Mouse (Mus musculus): Measurements from ENCODE around the gene B3gnt3. TPM values are rescaled to one million over a fixed set of nuclear protein-coding genes. Genes with fewer than 3 reads are reported as not detected.

B3gnt3 gene
- total and polyA plus RNA-seq, 3 experiments = 6.1 to 8.6 (median 6.4) TPM

- TF ChIP-seq EP300 (IDR thresholded peaks at IDR 0.05; ENCODE audit: insufficient read depth, low read depth, low read length) (no peak), CTCF (IDR thresholded peaks at IDR 0.05) (no peak), POLR2A (IDR thresholded peaks at IDR 0.05; ENCODE audit: insufficient read depth, low read depth, low read length) (no peak)
- 41% methylated on average over 1 of the region's 1 CpGs for WGBS
Measured at GRCm38 (mm10) chr8:71659751-71660150, 41.8 kb downstream of the B3gnt3 start.

GRCm38 (mm10) chr8:71658515-71659049 lies 43.0 kb downstream of the B3gnt3 start:
- Histone ChIP-seq H3K9ac (ENCODE audit: low read depth, low read length) (no peak overlapping the region), H3K27me3 (ENCODE audit: control insufficient read depth, insufficient read depth, low read length) (peaks cover 2% of the 10 kb centered on the region), H3K79me2 (replicated peaks; ENCODE audit: control insufficient read depth, insufficient read depth, low read length) (no peaks in the 10 kb centered on the region), H3K4me3 (no peak overlapping the region), H3K4me1 (ENCODE audit: control insufficient read depth, insufficient read depth, low read length) (no peaks in the 10 kb centered on the region), H3K27ac (no peak overlapping the region), H3K36me3 (ENCODE audit: control insufficient read depth, insufficient read depth, low read length) (no peaks in the 10 kb centered on the region)
- no peak for TF ChIP-seq EP300 (IDR thresholded peaks at IDR 0.05; ENCODE audit: insufficient read depth, low read depth, low read length)
- no peak for TF ChIP-seq POLR2A (IDR thresholded peaks at IDR 0.05; ENCODE audit: insufficient read depth, low read depth, low read length)
- TF ChIP-seq CTCF (IDR thresholded peaks at IDR 0.05) = no peak
- 24% methylated on average over 17 of the region's 17 CpGs for WGBS
- intact Hi-C loops (cut with DNase I) = no loop called here
- DNase-seq = no peak

More at GRCm38 (mm10) chr8:71659751-71660150, 41.8 kb downstream of the B3gnt3 start:
- DNase-seq = no peak
- H3K36me3 ChIP-seq (ENCODE audit: control insufficient read depth, insufficient read depth, low read length) = no peaks in the 10 kb centered on the region
- peaks cover under 1% of the 10 kb centered on the region for H3K27me3 ChIP-seq (ENCODE audit: control insufficient read depth, insufficient read depth, low read length)
- no peak overlapping the region for H3K27ac ChIP-seq
- intact Hi-C loops (cut with DNase I) = loop anchor here (1.0 to 5.0 kb wide), 4 partner anchors 47 to 219 kb away; partner anchors contain the start of gene Colgalt1
- H3K4me3 ChIP-seq = no peak overlapping the region
- no peaks in the 10 kb centered on the region for H3K4me1 ChIP-seq (ENCODE audit: control insufficient read depth, insufficient read depth, low read length)
- H3K79me2 ChIP-seq (replicated peaks; ENCODE audit: control insufficient read depth, insufficient read depth, low read length) = no peaks in the 10 kb centered on the region
- no peak overlapping the region for H3K9ac ChIP-seq (ENCODE audit: low read depth, low read length)

- Histone ChIP-seq H3K4me1 (ENCODE audit: control insufficient read depth, insufficient read depth, low read length) (no peaks in the 10 kb centered on the region), H3K27me3 (ENCODE audit: control insufficient read depth, insufficient read depth, low read length) (peaks cover 2% of the 10 kb centered on the region), H3K4me3 (no peak overlapping the region), H3K79me2 (replicated peaks; ENCODE audit: control insufficient read depth, insufficient read depth, low read length) (no peaks in the 10 kb centered on the region), H3K9ac (ENCODE audit: low read depth, low read length) (no peak overlapping the region), H3K36me3 (ENCODE audit: control insufficient read depth, insufficient read depth, low read length) (no peaks in the 10 kb centered on the region), H3K27ac (no peak overlapping the region)
- intact Hi-C loops (cut with DNase I) = no loop called here
- TF ChIP-seq EP300 (IDR thresholded peaks at IDR 0.05; ENCODE audit: insufficient read depth, low read depth, low read length) (no peak), POLR2A (IDR thresholded peaks at IDR 0.05; ENCODE audit: insufficient read depth, low read depth, low read length) (no peak), CTCF (IDR thresholded peaks at IDR 0.05) (no peak)
- no peak for DNase-seq
- 26% methylated on average over 9 of the region's 9 CpGs for WGBS
Measured at GRCm38 (mm10) chr8:71657816-71658215, 43.8 kb downstream of the B3gnt3 start.

GRCm38 (mm10) chr8:71654600-71654999 lies 47.0 kb downstream of the B3gnt3 start:
- H3K79me2 ChIP-seq (replicated peaks; ENCODE audit: control insufficient read depth, insufficient read depth, low read length) = no peaks in the 10 kb centered on the region
- no peak overlapping the region for H3K9ac ChIP-seq (ENCODE audit: low read depth, low read length)
- DNase-seq = no peak
- no peak for TF ChIP-seq CTCF (IDR thresholded peaks at IDR 0.05)
- no peak for TF ChIP-seq POLR2A (IDR thresholded peaks at IDR 0.05; ENCODE audit: insufficient read depth, low read depth, low read length)
- TF ChIP-seq EP300 (IDR thresholded peaks at IDR 0.05; ENCODE audit: insufficient read depth, low read depth, low read length) = no peak
- no peaks in the 10 kb centered on the region for H3K36me3 ChIP-seq (ENCODE audit: control insufficient read depth, insufficient read depth, low read length)
- H3K4me1 ChIP-seq (ENCODE audit: control insufficient read depth, insufficient read depth, low read length) = no peaks in the 10 kb centered on the region
- H3K27ac ChIP-seq = no peak overlapping the region
- H3K27me3 ChIP-seq (ENCODE audit: control insufficient read depth, insufficient read depth, low read length) = peaks cover 2% of the 10 kb centered on the region
- intact Hi-C loops (cut with DNase I) = no loop called here
- H3K4me3 ChIP-seq = no peak overlapping the region
- WGBS = 6% methylated on average over 24 of the region's 24 CpGs

- Histone ChIP-seq H3K79me2 (replicated peaks; ENCODE audit: control insufficient read depth, insufficient read depth, low read length) (no peaks in the 10 kb centered on the region), H3K27ac (no peak overlapping the region), H3K9ac (ENCODE audit: low read depth, low read length) (no peak overlapping the region), H3K36me3 (ENCODE audit: control insufficient read depth, insufficient read depth, low read length) (no peaks in the 10 kb centered on the region), H3K4me3 (no peak overlapping the region), H3K4me1 (ENCODE audit: control insufficient read depth, insufficient read depth, low read length) (no peaks in the 10 kb centered on the region), H3K27me3 (ENCODE audit: control insufficient read depth, insufficient read depth, low read length) (no peaks in the 10 kb centered on the region)
- TF ChIP-seq EP300 (IDR thresholded peaks at IDR 0.05; ENCODE audit: insufficient read depth, low read depth, low read length) = no peak
- TF ChIP-seq POLR2A (IDR thresholded peaks at IDR 0.05; ENCODE audit: insufficient read depth, low read depth, low read length) = no peak
- no peak for TF ChIP-seq CTCF (IDR thresholded peaks at IDR 0.05)
- no peak for DNase-seq
- intact Hi-C loops (cut with DNase I) = no loop called here
- 84% methylated on average over 9 of the region's 9 CpGs for WGBS
Measured at GRCm38 (mm10) chr8:71645510-71645909, 56.1 kb downstream of the B3gnt3 start.

Other genes with a start within 250 kb of the B3gnt3 start
- 10 to 100 TPM; 25.8 to 26.5 TPM for gene Abhd8, start 238.1 kb downstream of the B3gnt3 start, total RNA-seq (2021)
- 30.4 and 38.3 TPM in 2 replicates for gene Abhd8, start 238.1 kb downstream of the B3gnt3 start, polyA plus RNA-seq (2012; rRNA removed)
- gene Mrpl34, start 236.8 kb downstream of the B3gnt3 start, total RNA-seq (2021) = 100 to 1,000 TPM; 120 to 128 TPM
- 81.7 and 153 TPM in 2 replicates for gene Mrpl34, start 236.8 kb downstream of the B3gnt3 start, polyA plus RNA-seq (2012; rRNA removed)
- 10 to 100 TPM; 30.4 to 31.8 TPM for gene Dda1, start 232.6 kb downstream of the B3gnt3 start, total RNA-seq (2021)
- 51.8 and 51.9 TPM in 2 replicates for gene Dda1, start 232.6 kb downstream of the B3gnt3 start, polyA plus RNA-seq (2012; rRNA removed)
- 10 to 100 TPM; 15.6 to 16.3 TPM for gene Ano8, start 215.8 kb downstream of the B3gnt3 start, total RNA-seq (2021)
- 15.3 and 18.4 TPM in 2 replicates for gene Ano8, start 215.8 kb downstream of the B3gnt3 start, polyA plus RNA-seq (2012; rRNA removed)
- 10 to 100 TPM; 16.6 to 20.5 TPM for gene Gtpbp3, start 213.7 kb downstream of the B3gnt3 start, total RNA-seq (2021)
- 18.4 and 19.8 TPM in 2 replicates for gene Gtpbp3, start 213.7 kb downstream of the B3gnt3 start, polyA plus RNA-seq (2012; rRNA removed)
- gene Plvap, start 190.0 kb downstream of the B3gnt3 start, total RNA-seq (2021) = 10 to 100 TPM; 22.1 to 28.3 TPM
- gene Plvap, start 190.0 kb downstream of the B3gnt3 start, polyA plus RNA-seq (2012; rRNA removed) = 37.2 and 42.9 TPM in 2 replicates
- not detected for gene Ccdc194, start 176.1 kb downstream of the B3gnt3 start, total RNA-seq (2021)
- 0.10 and 0.23 TPM in 2 replicates for gene Ccdc194, start 176.1 kb downstream of the B3gnt3 start, polyA plus RNA-seq (2012; rRNA removed)
- gene Bst2, start 164.3 kb downstream of the B3gnt3 start, total RNA-seq (2021) = 10 to 100 TPM; 17.4 to 18.1 TPM
- gene Bst2, start 164.3 kb downstream of the B3gnt3 start, polyA plus RNA-seq (2012; rRNA removed) = 69.8 and 85.9 TPM in 2 replicates
- 10 to 100 TPM; 27.0 to 29.7 TPM for gene Mvb12a, start 158.9 kb downstream of the B3gnt3 start, total RNA-seq (2021)
- 51.6 and 53.7 TPM in 2 replicates for gene Mvb12a, start 158.9 kb downstream of the B3gnt3 start, polyA plus RNA-seq (2012; rRNA removed)
- under 1 TPM in 1 of 2 experiments, not detected in 1; 0.16 TPM for gene Tmem221, start 142.9 kb downstream of the B3gnt3 start, total RNA-seq (2021)
- 0.29 and 0.51 TPM in 2 replicates for gene Tmem221, start 142.9 kb downstream of the B3gnt3 start, polyA plus RNA-seq (2012; rRNA removed)
- gene Nxnl1, start 135.2 kb downstream of the B3gnt3 start, total RNA-seq (2021) = under 1 TPM; 0.14 to 0.18 TPM
- gene Nxnl1, start 135.2 kb downstream of the B3gnt3 start, polyA plus RNA-seq (2012; rRNA removed) = 0.12 TPM in 1 of 2 replicates, not detected in the other
- 100 to 1,000 TPM; 159 to 191 TPM for gene Slc27a1, start 132.9 kb downstream of the B3gnt3 start, total RNA-seq (2021)
- gene Slc27a1, start 132.9 kb downstream of the B3gnt3 start, polyA plus RNA-seq (2012; rRNA removed) = 227 and 281 TPM in 2 replicates
- gene Pgls, start 109.6 kb downstream of the B3gnt3 start, total RNA-seq (2021) = 10 to 100 TPM; 58.6 to 66.3 TPM
- gene Pgls, start 109.6 kb downstream of the B3gnt3 start, polyA plus RNA-seq (2012; rRNA removed) = 53.2 and 80.4 TPM in 2 replicates
- gene Fam129c, start 104.1 kb downstream of the B3gnt3 start, total RNA-seq (2021) = under 1 TPM; 0.78 to 0.82 TPM
- gene Fam129c, start 104.1 kb downstream of the B3gnt3 start, polyA plus RNA-seq (2012; rRNA removed) = 1.7 and 2.4 TPM in 2 replicates
- gene Colgalt1, start 90.8 kb downstream of the B3gnt3 start, total RNA-seq (2021) = 10 to 100 TPM; 39.3 to 39.6 TPM
- 55.8 and 76.6 TPM in 2 replicates for gene Colgalt1, start 90.8 kb downstream of the B3gnt3 start, polyA plus RNA-seq (2012; rRNA removed)
- under 1 TPM; 0.61 to 0.86 TPM for gene Unc13a, start 30.0 kb downstream of the B3gnt3 start, total RNA-seq (2021)
- 1.4 and 1.8 TPM in 2 replicates for gene Unc13a, start 30.0 kb downstream of the B3gnt3 start, polyA plus RNA-seq (2012; rRNA removed)
- 1 to 10 TPM; 8.1 to 8.6 TPM for gene Jak3, start 25.5 kb downstream of the B3gnt3 start, total RNA-seq (2021)
- gene Jak3, start 25.5 kb downstream of the B3gnt3 start, polyA plus RNA-seq (2012; rRNA removed) = 23.3 and 24.0 TPM in 2 replicates
- gene Insl3, start 12.6 kb downstream of the B3gnt3 start, total RNA-seq (2021) = 1 to 10 TPM; 4.0 to 4.1 TPM
- gene Insl3, start 12.6 kb downstream of the B3gnt3 start, polyA plus RNA-seq (2012; rRNA removed) = 16.3 and 19.3 TPM in 2 replicates
- gene Fcho1, start 23.9 kb upstream of the B3gnt3 start, total RNA-seq (2021) = under 1 TPM; 0.23 to 0.64 TPM
- 2.7 and 4.5 TPM in 2 replicates for gene Fcho1, start 23.9 kb upstream of the B3gnt3 start, polyA plus RNA-seq (2012; rRNA removed)
- 1 to 10 TPM; 4.4 to 6.2 TPM for gene Zfp709, start 180.2 kb upstream of the B3gnt3 start, total RNA-seq (2021)
- gene Zfp709, start 180.2 kb upstream of the B3gnt3 start, polyA plus RNA-seq (2012; rRNA removed) = 0.59 and 1.0 TPM in 2 replicates
- 1 to 10 TPM; 3.1 to 3.5 TPM for gene Zfp882, start 206.8 kb upstream of the B3gnt3 start, total RNA-seq (2021)
- 0.55 and 1.5 TPM in 2 replicates for gene Zfp882, start 206.8 kb upstream of the B3gnt3 start, polyA plus RNA-seq (2012; rRNA removed)
- gene Zfp617, start 206.8 kb upstream of the B3gnt3 start, total RNA-seq (2021) = 10 to 100 TPM; 19.8 to 24.4 TPM
- 4.7 and 10.9 TPM in 2 replicates for gene Zfp617, start 206.8 kb upstream of the B3gnt3 start, polyA plus RNA-seq (2012; rRNA removed)
- 1 to 10 TPM; 5.5 to 8.0 TPM for gene Zfp961, start 249.2 kb upstream of the B3gnt3 start, total RNA-seq (2021)
- gene Zfp961, start 249.2 kb upstream of the B3gnt3 start, polyA plus RNA-seq (2012; rRNA removed) = 4.4 and 6.1 TPM in 2 replicates

Data from heart, adult 2 months (tissue).